Mouse (Mus musculus) thymus, adult 2 months (tissue): ENCODE measurements around the gene Nanos3.

Experiments
- CTCF ChIP-seq: fragments of 200-500 bp; IDR thresholded peaks from 2 replicates; pipeline ENCODE4 v1.5.1; 2012; ENCODE audit warnings: mild to moderate bottlenecking, control low read depth, low read length, moderate library complexity, borderline replicate concordance; ENCODE audit not compliant: control insufficient read depth, poor library complexity, insufficient read depth; ENCODE audit errors: extremely low read depth
- POLR2A ChIP-seq: fragments of 200-500 bp; IDR thresholded peaks from 2 replicates; pipeline ENCODE4 v1.6.1; 2012; ENCODE audit warnings: mild to moderate bottlenecking, low read length, control low read depth, moderate library complexity; ENCODE audit not compliant: control insufficient read depth, poor library complexity, insufficient read depth; ENCODE audit errors: extremely low read depth

DNA sequence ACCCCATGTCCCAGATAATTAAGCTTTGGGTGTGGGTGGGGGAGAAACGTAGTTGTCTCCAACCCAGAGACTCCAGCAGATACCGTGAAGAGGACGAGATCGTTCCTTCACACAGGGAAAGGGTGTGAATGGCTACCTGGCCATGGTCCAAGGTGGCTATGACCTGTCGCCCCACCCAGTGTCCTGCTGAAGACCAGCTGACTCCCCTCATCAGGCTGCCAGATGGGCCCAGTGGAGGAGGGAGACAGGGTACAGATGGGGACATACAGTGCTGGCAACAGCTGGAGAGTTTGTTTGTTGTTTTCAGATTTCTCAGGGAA, 36.5 kb downstream of the Nanos3 start:
- TF ChIP-seq POLR2A (no peak), CTCF (no peak)
